Mouse (Mus musculus): ENCODE measurements around the gene Psmc3ip. TPM values are rescaled to one million over a fixed set of nuclear protein-coding genes. Genes with fewer than 3 reads are reported as not detected.

Psmc3ip gene
- polyA plus RNA-seq (2014; fragmentation: Illumina TruSeq; extraction: RNeasy Lipid Tissue Mini Kit (QIAGEN cat#74804); ENCODE audit: insufficient read depth, low read depth, low replicate concordance) = 6.5 TPM

DNA sequence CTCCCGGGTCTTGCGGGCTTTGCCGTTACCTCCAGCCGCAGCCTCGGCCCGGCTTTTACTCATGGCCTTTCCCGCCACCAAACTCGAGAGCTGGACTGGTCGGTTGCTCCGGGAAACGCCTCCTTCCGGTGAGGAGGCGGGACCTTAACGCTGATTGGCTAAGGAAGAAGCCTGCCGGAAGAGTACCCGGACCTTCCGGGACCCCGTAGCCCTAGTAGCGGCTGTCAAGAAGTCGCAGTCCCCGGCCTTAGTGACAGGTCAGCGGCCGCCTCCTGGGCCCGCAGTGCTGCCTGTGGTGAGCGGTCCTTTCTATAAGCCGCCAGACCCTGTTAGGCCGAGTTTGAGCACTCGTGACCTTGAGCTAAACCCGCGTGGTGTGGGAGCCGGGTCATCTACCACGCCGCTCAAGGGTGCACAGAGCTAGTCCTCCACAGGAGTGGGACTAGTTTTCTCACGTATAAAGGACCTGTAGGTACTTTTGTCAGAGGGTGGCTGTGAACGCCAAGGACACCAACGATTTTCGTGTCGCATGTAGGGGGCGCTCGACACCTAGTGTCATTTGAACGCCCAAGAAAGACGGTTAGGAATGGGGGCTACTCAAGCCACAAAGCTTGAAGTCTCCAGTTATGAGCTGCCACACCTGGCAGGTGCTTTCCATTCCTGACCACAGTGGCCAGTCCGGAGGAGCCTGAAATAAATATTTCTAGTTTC, at the start of gene Psmc3ip:
Gene Psmc3ip (minus strand): TSS at position 123 of the 711 bp plus-strand sequence.

GRCm38 (mm10) chr11:101119761-101120544, 24.7 kb upstream of the Psmc3ip start, which contains the start of the genes Retreg3 and Tubg1:
TSS of gene Retreg3 (minus strand) at chr11:101119893.
TSS of gene Tubg1 (plus strand) at chr11:101119938.

DNA sequence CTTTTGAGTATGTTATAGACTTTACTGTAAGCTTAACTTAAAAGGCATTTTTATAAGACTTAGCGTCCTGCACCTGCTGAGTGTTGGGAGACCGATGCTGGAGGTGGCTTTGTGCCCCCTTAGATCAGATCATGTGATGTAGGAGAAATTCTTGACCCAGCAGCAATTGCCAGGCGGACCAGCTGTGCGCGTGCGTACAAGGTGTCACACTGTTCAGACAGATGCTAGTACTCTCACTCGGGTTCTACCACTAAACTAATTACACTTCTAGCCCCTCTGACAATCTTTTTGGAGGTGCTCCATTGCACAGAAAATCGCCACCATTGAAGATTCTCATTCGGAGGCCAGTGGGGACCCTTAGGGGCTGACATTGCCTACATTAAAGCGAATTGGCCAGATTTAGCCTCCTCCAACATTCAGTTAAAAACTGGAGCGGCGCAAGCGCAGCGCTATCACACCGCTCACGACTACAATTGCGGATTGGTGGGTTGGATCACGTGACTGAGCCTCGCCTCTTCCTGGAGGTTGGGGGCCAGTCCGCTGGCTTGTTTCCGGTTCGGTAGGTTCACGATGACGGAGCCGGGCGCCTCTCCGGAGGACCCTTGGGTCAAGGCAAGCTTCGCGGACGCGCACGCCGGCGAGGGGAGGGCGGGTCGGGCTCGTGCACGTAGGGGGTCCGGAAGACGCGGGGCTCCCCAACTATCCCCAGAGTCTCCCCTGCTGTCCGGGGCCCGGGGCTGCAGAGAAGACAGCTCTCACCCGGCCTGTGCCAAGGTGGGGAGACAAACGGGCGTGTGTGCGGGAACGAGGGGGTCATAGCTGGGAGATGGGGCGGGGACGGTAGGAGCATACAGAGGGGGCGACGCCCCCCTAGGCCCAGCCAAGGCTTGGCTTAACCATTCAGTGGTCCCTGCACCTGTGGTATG, 8.2 kb downstream of the Psmc3ip start, which contains the start of gene Mlx:
Gene Mlx (plus strand): TSS at position 522 of the 926 bp plus-strand sequence.

GRCm38 (mm10) chr11:101082208-101083082, 12.8 kb downstream of the Psmc3ip start, which contains the start of gene Coasy:
TSS of gene Coasy (plus strand) at chr11:101082565.

DNA sequence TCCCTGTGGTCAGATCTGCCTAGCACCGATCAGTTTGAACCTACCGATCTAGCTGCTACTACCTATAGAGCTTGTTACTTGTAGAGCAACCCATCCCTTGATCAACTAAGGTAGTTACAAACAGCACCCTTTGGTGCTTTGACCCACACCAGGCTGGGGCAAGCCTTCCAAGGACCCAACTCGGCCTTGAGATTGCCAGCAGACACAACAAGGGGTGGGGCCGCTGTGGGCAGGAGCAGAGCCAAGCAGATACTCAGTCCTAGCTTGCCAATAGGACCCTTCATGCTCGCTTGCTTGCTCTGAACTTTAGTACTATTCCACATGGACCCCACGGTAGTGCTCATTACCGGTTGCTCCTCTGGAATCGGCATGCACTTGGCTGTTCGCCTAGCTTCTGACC, 17.1 kb downstream of the Psmc3ip start, which contains the start of gene Hsd17b1:
Gene Hsd17b1 (plus strand): TSS at position 291 of the 400 bp plus-strand sequence.

DNA sequence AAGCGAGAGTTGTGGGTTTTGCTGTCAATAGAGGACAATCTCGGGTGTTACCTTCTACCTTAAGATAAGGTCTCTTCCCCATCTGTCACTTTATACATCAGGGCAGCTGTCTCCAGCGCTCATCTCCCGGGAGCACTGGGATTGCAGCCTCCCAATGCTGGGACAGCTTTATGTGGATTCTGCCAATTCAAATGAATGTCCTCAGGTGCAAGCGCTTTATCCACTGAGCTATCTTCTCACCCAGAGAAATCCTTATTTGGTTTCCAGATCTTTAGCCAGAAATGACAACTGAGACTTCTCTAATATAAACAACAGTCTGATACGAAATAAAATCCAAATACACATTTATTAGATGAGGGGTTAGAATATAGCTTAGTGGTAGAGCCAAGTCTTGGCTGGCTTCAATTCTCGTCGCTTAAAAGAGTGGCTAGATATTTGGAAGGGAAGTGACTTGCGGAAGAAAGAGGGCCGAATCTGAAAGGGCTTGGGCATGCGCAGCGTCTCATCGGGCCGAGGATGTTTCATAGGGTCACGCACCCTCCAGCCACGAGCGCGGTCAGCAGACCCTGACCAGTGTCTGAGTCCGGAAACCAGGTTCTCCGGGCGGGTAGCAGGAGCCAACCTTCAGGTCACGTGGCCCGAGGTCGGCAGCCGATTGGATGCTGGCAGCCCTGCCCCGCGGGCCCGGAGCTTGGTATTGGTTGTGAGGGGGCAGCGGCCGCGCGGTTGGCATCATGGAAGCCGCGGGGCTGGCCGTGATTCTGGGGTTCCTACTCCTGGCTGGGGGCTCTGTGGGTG, 25.6 kb downstream of the Psmc3ip start, which contains the start of gene Naglu:
Gene Naglu (plus strand): TSS at position 622 of the 798 bp plus-strand sequence.

Other genes starting within 250 kb of the Psmc3ip start
- gene Stat5b, start 244.7 kb downstream of the Psmc3ip start, polyA plus RNA-seq (2014; fragmentation: Illumina TruSeq; extraction: RNeasy Lipid Tissue Mini Kit (QIAGEN cat#74804); ENCODE audit: insufficient read depth, low read depth, low replicate concordance) = 16.3 TPM
- 5.9 TPM for gene Stat5a, start 236.1 kb downstream of the Psmc3ip start, polyA plus RNA-seq (2014; fragmentation: Illumina TruSeq; extraction: RNeasy Lipid Tissue Mini Kit (QIAGEN cat#74804); ENCODE audit: insufficient read depth, low read depth, low replicate concordance)
- 49.6 TPM for gene Stat3, start 155.9 kb downstream of the Psmc3ip start, polyA plus RNA-seq (2014; fragmentation: Illumina TruSeq; extraction: RNeasy Lipid Tissue Mini Kit (QIAGEN cat#74804); ENCODE audit: insufficient read depth, low read depth, low replicate concordance)
- 204 TPM for gene Cavin1, start 124.5 kb downstream of the Psmc3ip start, polyA plus RNA-seq (2014; fragmentation: Illumina TruSeq; extraction: RNeasy Lipid Tissue Mini Kit (QIAGEN cat#74804); ENCODE audit: insufficient read depth, low read depth, low replicate concordance)
- gene Atp6v0a1, start 86.0 kb downstream of the Psmc3ip start, polyA plus RNA-seq (2014; fragmentation: Illumina TruSeq; extraction: RNeasy Lipid Tissue Mini Kit (QIAGEN cat#74804); ENCODE audit: insufficient read depth, low read depth, low replicate concordance) = 24.3 TPM
- 10.0 TPM for gene Naglu, start 25.4 kb downstream of the Psmc3ip start, polyA plus RNA-seq (2014; fragmentation: Illumina TruSeq; extraction: RNeasy Lipid Tissue Mini Kit (QIAGEN cat#74804); ENCODE audit: insufficient read depth, low read depth, low replicate concordance)
- gene Hsd17b1, start 17.0 kb downstream of the Psmc3ip start, polyA plus RNA-seq (2014; fragmentation: Illumina TruSeq; extraction: RNeasy Lipid Tissue Mini Kit (QIAGEN cat#74804); ENCODE audit: insufficient read depth, low read depth, low replicate concordance) = 0.35 TPM
- 19.9 TPM for gene Coasy, start 12.9 kb downstream of the Psmc3ip start, polyA plus RNA-seq (2014; fragmentation: Illumina TruSeq; extraction: RNeasy Lipid Tissue Mini Kit (QIAGEN cat#74804); ENCODE audit: insufficient read depth, low read depth, low replicate concordance)
- gene Mlx, start 8.2 kb downstream of the Psmc3ip start, polyA plus RNA-seq (2014; fragmentation: Illumina TruSeq; extraction: RNeasy Lipid Tissue Mini Kit (QIAGEN cat#74804); ENCODE audit: insufficient read depth, low read depth, low replicate concordance) = 33.0 TPM
- gene Retreg3, start 24.5 kb upstream of the Psmc3ip start, polyA plus RNA-seq (2014; fragmentation: Illumina TruSeq; extraction: RNeasy Lipid Tissue Mini Kit (QIAGEN cat#74804); ENCODE audit: insufficient read depth, low read depth, low replicate concordance) = 36.3 TPM
- 16.8 TPM for gene Tubg1, start 24.5 kb upstream of the Psmc3ip start, polyA plus RNA-seq (2014; fragmentation: Illumina TruSeq; extraction: RNeasy Lipid Tissue Mini Kit (QIAGEN cat#74804); ENCODE audit: insufficient read depth, low read depth, low replicate concordance)
- 1.1 TPM for gene Tubg2, start 60.5 kb upstream of the Psmc3ip start, polyA plus RNA-seq (2014; fragmentation: Illumina TruSeq; extraction: RNeasy Lipid Tissue Mini Kit (QIAGEN cat#74804); ENCODE audit: insufficient read depth, low read depth, low replicate concordance)
- 0.62 TPM for gene Cntnap1, start 75.1 kb upstream of the Psmc3ip start, polyA plus RNA-seq (2014; fragmentation: Illumina TruSeq; extraction: RNeasy Lipid Tissue Mini Kit (QIAGEN cat#74804); ENCODE audit: insufficient read depth, low read depth, low replicate concordance)
- gene Plekhh3, start 75.9 kb upstream of the Psmc3ip start, polyA plus RNA-seq (2014; fragmentation: Illumina TruSeq; extraction: RNeasy Lipid Tissue Mini Kit (QIAGEN cat#74804); ENCODE audit: insufficient read depth, low read depth, low replicate concordance) = 10.0 TPM
- 0.13 TPM for gene Ccr10, start 80.0 kb upstream of the Psmc3ip start, polyA plus RNA-seq (2014; fragmentation: Illumina TruSeq; extraction: RNeasy Lipid Tissue Mini Kit (QIAGEN cat#74804); ENCODE audit: insufficient read depth, low read depth, low replicate concordance)
- gene Ezh1, start 131.0 kb upstream of the Psmc3ip start, polyA plus RNA-seq (2014; fragmentation: Illumina TruSeq; extraction: RNeasy Lipid Tissue Mini Kit (QIAGEN cat#74804); ENCODE audit: insufficient read depth, low read depth, low replicate concordance) = 23.4 TPM
- gene Ramp2, start 150.6 kb upstream of the Psmc3ip start, polyA plus RNA-seq (2014; fragmentation: Illumina TruSeq; extraction: RNeasy Lipid Tissue Mini Kit (QIAGEN cat#74804); ENCODE audit: insufficient read depth, low read depth, low replicate concordance) = 682 TPM
- gene Vps25, start 158.3 kb upstream of the Psmc3ip start, polyA plus RNA-seq (2014; fragmentation: Illumina TruSeq; extraction: RNeasy Lipid Tissue Mini Kit (QIAGEN cat#74804); ENCODE audit: insufficient read depth, low read depth, low replicate concordance) = 121 TPM
- 9.4 TPM for gene Wnk4, start 165.1 kb upstream of the Psmc3ip start, polyA plus RNA-seq (2014; fragmentation: Illumina TruSeq; extraction: RNeasy Lipid Tissue Mini Kit (QIAGEN cat#74804); ENCODE audit: insufficient read depth, low read depth, low replicate concordance)
- 0.25 TPM for gene Cntd1, start 183.6 kb upstream of the Psmc3ip start, polyA plus RNA-seq (2014; fragmentation: Illumina TruSeq; extraction: RNeasy Lipid Tissue Mini Kit (QIAGEN cat#74804); ENCODE audit: insufficient read depth, low read depth, low replicate concordance)
- 157 TPM for gene Coa3, start 183.7 kb upstream of the Psmc3ip start, polyA plus RNA-seq (2014; fragmentation: Illumina TruSeq; extraction: RNeasy Lipid Tissue Mini Kit (QIAGEN cat#74804); ENCODE audit: insufficient read depth, low read depth, low replicate concordance)
- 89.2 TPM for gene Becn1, start 206.8 kb upstream of the Psmc3ip start, polyA plus RNA-seq (2014; fragmentation: Illumina TruSeq; extraction: RNeasy Lipid Tissue Mini Kit (QIAGEN cat#74804); ENCODE audit: insufficient read depth, low read depth, low replicate concordance)
- gene Psme3, start 220.8 kb upstream of the Psmc3ip start, polyA plus RNA-seq (2014; fragmentation: Illumina TruSeq; extraction: RNeasy Lipid Tissue Mini Kit (QIAGEN cat#74804); ENCODE audit: insufficient read depth, low read depth, low replicate concordance) = 33.8 TPM
- 0.70 TPM for gene Aoc2, start 229.6 kb upstream of the Psmc3ip start, polyA plus RNA-seq (2014; fragmentation: Illumina TruSeq; extraction: RNeasy Lipid Tissue Mini Kit (QIAGEN cat#74804); ENCODE audit: insufficient read depth, low read depth, low replicate concordance)
- 4.7 TPM for gene Aoc3, start 235.2 kb upstream of the Psmc3ip start, polyA plus RNA-seq (2014; fragmentation: Illumina TruSeq; extraction: RNeasy Lipid Tissue Mini Kit (QIAGEN cat#74804); ENCODE audit: insufficient read depth, low read depth, low replicate concordance)

Data from lung, adult 10 weeks (tissue).